Mouse (Mus musculus): ENCODE results near the gene Pard3.
A peak's percentile ranks its signal among the peaks of the same experiment; 100 is the strongest.

Gene Pard3

DNA sequence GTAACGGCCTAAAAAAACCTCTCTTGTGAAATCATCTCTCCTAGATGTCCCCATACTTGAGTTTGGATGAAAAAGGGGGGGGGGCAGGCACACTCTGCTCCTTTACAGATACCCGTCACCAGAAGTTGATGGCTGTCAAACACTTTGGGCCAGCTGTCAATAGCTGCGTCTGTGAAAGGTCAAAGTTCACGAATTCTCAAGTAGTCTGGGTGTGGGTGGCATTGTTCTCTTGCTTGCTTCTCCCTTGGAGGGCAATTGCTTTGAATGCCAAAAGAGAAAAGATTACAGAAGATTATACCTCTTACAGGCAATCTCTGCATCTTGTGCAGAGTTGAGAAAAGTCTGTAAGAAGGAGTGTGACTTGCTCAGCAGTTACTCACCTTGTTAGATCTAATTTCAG, 500.7 kb downstream of the Pard3 start:
- DNase-seq = no peak

DNA sequence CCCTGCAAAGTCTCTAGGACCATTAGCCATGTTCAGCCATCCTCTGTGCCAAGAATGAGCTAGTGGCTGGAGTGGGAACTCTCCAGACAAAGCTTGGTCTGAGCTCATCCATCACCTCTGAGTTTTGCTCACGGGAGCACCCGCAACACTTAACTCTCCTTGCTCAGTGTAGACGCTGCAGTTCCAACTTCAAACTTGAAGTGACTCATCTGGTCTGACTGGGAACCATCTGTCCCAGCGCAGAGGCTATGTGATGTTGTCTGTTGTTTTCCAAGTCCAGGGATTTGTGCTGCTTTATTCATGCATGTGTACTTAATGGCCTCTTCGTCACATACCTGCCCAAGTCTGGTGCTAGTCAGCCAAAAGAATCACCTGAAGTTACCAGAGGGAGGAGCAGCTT, 505.5 kb downstream of the Pard3 start:
- no peak for DNase-seq

DNA sequence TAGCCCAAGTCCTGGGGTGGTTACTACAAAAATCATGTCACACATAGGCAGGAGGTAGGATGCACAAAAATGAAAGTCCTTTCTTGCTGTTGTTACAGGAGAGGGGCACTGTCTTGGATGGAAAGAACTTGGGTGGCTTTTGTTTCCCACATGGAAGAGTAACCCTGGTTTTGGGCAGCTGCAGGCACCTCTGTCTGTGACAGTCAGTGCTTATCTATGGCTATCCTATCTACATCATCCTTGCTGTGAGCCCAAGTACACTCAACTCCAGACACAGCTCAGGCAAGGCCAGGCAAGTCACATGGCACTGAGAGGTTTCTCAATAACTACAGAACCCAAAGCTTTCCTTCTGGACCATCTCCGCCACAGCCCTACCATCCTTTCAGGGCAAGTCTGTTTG, 506.8 kb downstream of the Pard3 start:
- no peak for DNase-seq

DNA sequence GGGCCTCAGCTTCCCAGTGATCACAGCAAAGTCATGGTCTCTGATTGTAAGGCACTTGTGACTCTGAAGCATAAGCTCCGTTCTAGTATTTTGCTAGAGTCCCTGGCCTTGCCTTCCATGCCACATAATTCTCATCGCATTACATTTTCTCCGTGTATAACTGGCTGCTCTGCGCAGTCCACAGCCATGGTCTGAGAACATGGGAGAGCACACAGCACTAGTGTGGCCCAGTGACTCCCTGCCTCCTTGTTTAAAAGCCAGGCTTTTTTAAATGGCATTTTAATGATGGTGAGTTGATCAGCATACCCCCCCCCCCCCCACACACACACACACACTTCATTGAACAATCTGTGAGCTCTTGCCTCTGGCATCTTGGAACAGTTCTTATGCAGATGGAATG, 508.8 kb downstream of the Pard3 start:
- DNase-seq = no peak

DNA sequence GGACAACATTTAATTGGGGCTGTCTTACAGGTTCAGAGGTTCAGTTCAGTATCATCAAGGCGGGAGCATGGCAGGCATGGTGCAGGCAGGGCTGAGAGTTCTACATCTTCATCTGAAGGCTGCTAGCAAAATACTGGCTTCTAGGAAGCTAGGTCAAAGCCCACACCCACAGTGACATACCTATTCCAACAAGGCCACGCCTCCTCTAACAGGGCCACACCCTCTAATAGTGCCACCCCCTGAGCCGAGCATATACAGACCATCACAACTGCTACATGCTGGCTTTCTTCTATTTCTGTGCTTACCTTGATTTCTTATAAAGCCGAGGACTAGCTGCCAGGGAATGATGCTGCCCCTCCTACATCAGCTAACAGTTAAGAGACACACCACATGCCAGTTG, 513.0 kb downstream of the Pard3 start:
- no peak for DNase-seq

DNA sequence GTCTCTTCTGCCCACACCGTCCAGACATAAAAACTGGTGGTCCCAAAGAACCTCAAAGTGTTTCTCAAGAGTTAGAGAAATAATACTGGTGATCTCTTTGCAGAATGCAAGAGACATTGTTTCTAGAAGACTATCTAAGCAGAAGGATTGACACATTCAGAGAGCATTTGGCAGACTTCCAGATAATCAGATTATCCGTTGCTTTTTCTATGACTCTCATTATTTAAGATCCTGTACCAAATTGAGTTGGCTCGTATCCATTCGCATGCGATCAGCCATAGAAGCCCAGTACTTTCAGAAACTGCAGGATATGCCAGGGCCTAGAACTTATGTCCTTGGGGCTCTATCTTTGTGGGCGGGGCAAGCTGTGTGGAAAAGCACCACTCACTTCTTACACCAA, 514.0 kb downstream of the Pard3 start:
- DNase-seq = no peak

- no peak for DNase-seq
Observed at GRCm38 (mm10) chr8:127579436-127579835, 515.7 kb downstream of the Pard3 start.

DNA sequence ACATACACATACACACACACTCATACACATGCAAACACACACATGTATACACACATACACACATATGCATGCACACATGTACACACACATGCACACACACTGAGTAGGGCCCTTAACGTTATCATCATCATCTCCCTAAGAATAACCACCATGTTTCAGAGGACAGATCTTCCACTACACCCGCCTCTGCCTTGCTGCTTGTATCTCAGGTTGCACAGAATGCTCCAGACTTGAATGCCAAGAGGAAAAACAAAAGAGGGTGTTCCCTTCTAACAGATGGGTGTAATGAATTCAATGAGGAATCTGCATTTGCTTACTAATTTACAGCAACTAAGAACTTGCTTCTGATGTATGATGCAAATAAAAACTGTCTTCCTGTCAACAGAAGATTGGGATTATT, 519.7 kb downstream of the Pard3 start:
- DNase-seq = peak; percentile 59

DNA sequence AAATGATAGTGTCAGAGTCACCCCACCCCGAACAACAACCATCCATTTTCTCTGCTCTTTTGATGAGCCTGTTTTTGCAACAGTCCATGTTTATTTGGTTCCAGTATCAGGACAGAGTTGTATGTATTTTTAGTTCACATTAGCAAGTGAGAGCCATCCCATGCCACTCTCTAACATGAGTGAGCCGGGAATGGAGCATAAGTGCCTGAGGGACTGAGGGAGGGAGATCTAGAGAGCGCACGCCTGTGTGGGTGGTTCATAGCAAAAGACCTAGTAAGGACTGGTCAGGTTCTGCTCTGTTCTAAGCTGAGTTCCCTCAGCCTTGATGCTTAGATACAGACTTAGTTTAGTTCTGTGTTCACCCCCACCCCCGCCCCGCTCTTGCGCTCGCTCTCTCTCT, 521.9 kb downstream of the Pard3 start:
- no peak for DNase-seq

DNA sequence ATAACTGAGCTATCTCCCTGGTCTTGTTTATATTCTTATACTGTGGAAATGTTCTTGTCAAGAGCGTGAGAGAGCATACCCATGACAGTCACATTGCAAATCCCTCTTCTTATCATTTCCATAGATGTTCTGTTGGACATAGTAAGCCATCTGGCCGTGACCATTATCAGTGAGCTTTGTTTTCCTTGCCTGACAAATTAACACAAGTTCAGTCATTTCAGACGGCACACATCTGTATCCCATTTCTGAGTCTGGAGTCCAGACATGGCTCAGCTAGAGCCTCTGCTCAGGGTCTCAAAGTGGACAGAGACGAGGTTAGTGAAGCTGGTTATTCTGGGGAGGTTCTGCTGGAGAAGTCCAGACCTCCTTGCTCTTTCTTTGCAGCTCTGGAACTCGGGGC, 523.0 kb downstream of the Pard3 start:
- DNase-seq = no peak

GRCm38 (mm10) chr8:127588313-127588712, 524.6 kb downstream of the Pard3 start:
- no peak for DNase-seq

GRCm38 (mm10) chr8:127589291-127589690, 525.6 kb downstream of the Pard3 start:
- no peak for DNase-seq

GRCm38 (mm10) chr8:127590674-127591186, 527.0 kb downstream of the Pard3 start:
- no peak for DNase-seq

GRCm38 (mm10) chr8:127592648-127593574, 529.2 kb downstream of the Pard3 start:
- DNase-seq = no peak

DNA sequence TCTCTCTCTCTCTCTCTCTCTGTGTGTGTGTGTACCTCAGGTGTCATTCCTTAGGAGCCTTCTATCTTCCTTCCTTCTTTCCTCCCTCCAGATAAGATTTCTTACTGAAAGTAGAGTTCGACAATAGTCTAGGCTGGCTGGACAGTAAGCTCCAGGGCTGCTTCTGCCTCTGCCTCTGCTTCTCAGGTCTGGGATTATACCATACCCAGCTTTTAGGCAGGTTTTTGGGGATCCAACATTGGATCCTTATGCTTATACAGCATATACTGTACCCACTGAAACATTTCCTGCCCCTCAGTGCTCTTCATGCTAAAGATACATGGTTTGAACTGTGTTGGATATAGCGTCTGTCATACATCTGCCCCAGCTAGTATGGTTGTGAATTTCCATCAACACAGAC, 536.9 kb downstream of the Pard3 start:
- no peak for DNase-seq

GRCm38 (mm10) chr8:127603062-127603461, 539.4 kb downstream of the Pard3 start:
- no peak for DNase-seq

DNA sequence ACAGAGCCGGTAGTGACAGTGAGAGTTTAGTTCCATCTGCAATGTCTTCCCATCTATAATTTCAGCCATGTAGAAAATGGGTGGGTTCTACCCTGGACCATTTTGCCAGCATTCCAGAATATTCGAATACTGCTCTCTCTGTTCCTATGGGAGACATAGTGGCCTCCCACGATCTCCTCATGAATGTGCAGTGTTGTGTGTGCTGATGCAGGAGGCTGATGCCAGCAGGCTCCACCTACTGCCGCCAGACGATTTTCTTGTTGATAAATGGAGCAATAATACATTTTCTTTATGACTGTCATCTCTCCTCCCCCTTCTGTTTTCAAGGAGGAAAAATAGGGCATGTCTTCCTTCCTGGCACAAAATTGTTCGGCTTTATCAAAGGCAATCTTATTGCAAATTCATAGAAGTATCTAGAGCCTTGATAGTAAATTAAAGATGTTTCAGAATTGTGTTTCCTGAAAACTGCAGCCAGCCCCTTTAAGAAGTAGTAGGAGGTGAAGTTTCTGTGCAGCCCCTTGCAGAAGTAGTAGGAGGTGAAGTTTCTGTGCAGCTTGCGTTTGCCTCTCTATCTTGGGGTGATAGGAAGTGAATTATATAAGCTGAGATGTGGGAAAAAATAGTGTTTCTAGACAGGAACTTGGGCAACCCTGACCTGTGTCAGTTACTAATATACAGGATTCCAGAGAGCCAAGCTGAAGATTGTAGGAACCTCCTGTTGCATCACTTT, 545.0 kb downstream of the Pard3 start:
- peak; percentile 28 for DNase-seq

DNA sequence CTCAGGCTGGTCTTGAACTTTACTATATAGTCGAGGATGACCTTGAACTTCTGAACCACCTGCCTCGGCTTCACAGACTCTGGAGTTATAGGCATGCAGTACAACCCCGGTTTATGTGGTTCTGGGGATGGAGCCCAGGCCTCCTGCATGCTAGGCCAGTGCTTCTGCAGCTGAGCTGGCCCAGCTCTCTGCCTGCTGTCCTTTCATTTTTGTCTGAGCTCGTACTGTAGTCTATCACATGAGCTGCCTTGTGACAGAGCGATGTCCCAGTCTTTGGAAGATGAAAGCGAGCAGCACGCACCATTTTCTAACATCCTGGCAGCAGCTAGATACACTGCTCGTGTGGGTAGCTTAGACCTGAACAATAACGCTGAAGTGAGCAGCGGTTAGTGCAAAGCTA, 545.6 kb downstream of the Pard3 start:
- peak; percentile 6 for DNase-seq

GRCm38 (mm10) chr8:127614206-127614605, 550.5 kb downstream of the Pard3 start:
- DNase-seq = peak; percentile 23

DNA sequence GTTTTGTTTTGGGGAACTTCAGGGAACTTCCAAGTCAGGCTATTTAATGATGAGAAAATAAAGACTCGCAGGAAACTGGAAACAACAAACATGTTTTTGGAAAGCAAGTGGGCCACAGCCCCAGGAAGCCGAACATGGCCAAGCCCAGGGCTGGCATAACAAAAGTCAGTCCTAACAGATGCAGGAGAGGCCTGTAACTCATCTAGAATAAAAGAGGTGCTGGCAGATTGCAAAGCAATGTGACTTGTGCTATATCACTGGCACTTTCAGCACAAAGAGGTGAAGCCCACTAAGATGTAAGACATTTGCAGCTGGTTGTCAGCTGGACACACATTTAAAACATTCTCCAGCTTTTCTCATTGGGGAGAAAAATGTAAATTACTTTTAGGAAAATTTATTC, 553.0 kb downstream of the Pard3 start:
- DNase-seq = no peak

- no peak for DNase-seq
Observed at GRCm38 (mm10) chr8:127622137-127622536, 558.4 kb downstream of the Pard3 start.

GRCm38 (mm10) chr8:127638232-127639087, 574.8 kb downstream of the Pard3 start:
- no peak for DNase-seq

DNA sequence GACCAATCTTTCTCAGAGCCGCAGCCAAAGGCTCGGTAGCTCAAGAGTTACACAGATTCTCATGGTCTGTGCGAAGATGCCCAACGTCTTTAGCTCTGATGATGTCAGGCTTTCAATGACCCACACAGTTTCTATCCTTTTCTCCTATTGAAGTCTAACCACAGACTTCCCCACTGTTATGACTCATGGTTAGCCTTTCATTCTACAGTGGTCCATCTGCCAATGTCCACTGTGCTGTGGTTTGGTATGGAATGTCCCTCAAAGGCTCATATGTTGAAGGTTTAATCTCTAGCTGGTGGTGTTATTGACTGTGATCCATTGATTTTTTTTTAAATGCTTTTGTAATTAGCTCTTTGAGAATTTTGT, 575.4 kb downstream of the Pard3 start:
- no peak for DNase-seq

Measured in layer of hippocampus, adult 9-11 months (tissue).